Mouse (Mus musculus): Measurements from ENCODE around the gene Tspear. TPM values are rescaled to one million over a fixed set of nuclear protein-coding genes. Genes with fewer than 3 reads are reported as not detected.

The Tspear gene
- polyA plus RNA-seq, 1 experiment = 0.07 TPM

GRCm38 (mm10) chr10:77658286-77658994 is 27.9 kb upstream of the Tspear start:
- Histone ChIP-seq H3K27me3 (ENCODE audit: control insufficient read depth, insufficient read depth, low read length) (no peaks in the 10 kb centered on the region), H3K4me3 (ENCODE audit: control insufficient read depth, low read depth, low read length) (no peak overlapping the region), H3K36me3 (ENCODE audit: control insufficient read depth, insufficient read depth, low read length) (no peaks in the 10 kb centered on the region), H3K27ac (ENCODE audit: control insufficient read depth, insufficient read depth, low read depth, low read length) (no peak overlapping the region), H3K4me1 (ENCODE audit: control insufficient read depth, insufficient read depth, low read length) (peaks cover 6% of the 10 kb centered on the region)
- TF ChIP-seq POLR2A (IDR thresholded peaks at IDR 0.05; ENCODE audit: control insufficient read depth, low read depth, low read length) (no peak), CTCF (IDR thresholded peaks at IDR 0.05; ENCODE audit: control insufficient read depth, insufficient read depth, insufficient replicate concordance, low read depth, low read length) (no peak)

- H3K27ac ChIP-seq (ENCODE audit: control insufficient read depth, insufficient read depth, low read depth, low read length) = no peak overlapping the region
- TF ChIP-seq CTCF (IDR thresholded peaks at IDR 0.05; ENCODE audit: control insufficient read depth, insufficient read depth, insufficient replicate concordance, low read depth, low read length) (no peak), POLR2A (IDR thresholded peaks at IDR 0.05; ENCODE audit: control insufficient read depth, low read depth, low read length) (no peak)
- H3K4me3 ChIP-seq (ENCODE audit: control insufficient read depth, low read depth, low read length) = peak overlapping the region; percentile 14
- H3K4me1 ChIP-seq (ENCODE audit: control insufficient read depth, insufficient read depth, low read length) = peaks cover 5% of the 10 kb centered on the region
- no peaks in the 10 kb centered on the region for H3K36me3 ChIP-seq (ENCODE audit: control insufficient read depth, insufficient read depth, low read length)
- H3K27me3 ChIP-seq (ENCODE audit: control insufficient read depth, insufficient read depth, low read length) = no peaks in the 10 kb centered on the region
These were observed 22.3 kb upstream of the Tspear start for GRCm38 (mm10) chr10:77663949-77664665.

GRCm38 (mm10) chr10:77666342-77666741 is 20.0 kb upstream of the Tspear start:
- Histone ChIP-seq H3K27me3 (ENCODE audit: control insufficient read depth, insufficient read depth, low read length) (no peaks in the 10 kb centered on the region), H3K36me3 (ENCODE audit: control insufficient read depth, insufficient read depth, low read length) (no peaks in the 10 kb centered on the region), H3K4me3 (ENCODE audit: control insufficient read depth, low read depth, low read length) (no peak overlapping the region), H3K4me1 (ENCODE audit: control insufficient read depth, insufficient read depth, low read length) (peaks cover 5% of the 10 kb centered on the region), H3K27ac (ENCODE audit: control insufficient read depth, insufficient read depth, low read depth, low read length) (no peak overlapping the region)
- no peak for TF ChIP-seq POLR2A (IDR thresholded peaks at IDR 0.05; ENCODE audit: control insufficient read depth, low read depth, low read length)
- TF ChIP-seq CTCF (IDR thresholded peaks at IDR 0.05; ENCODE audit: control insufficient read depth, insufficient read depth, insufficient replicate concordance, low read depth, low read length) = no peak

- H3K4me3 ChIP-seq (ENCODE audit: control insufficient read depth, low read depth, low read length) = no peak overlapping the region
- no peak overlapping the region for H3K27ac ChIP-seq (ENCODE audit: control insufficient read depth, insufficient read depth, low read depth, low read length)
- no peaks in the 10 kb centered on the region for H3K36me3 ChIP-seq (ENCODE audit: control insufficient read depth, insufficient read depth, low read length)
- H3K4me1 ChIP-seq (ENCODE audit: control insufficient read depth, insufficient read depth, low read length) = peaks cover 5% of the 10 kb centered on the region
- TF ChIP-seq CTCF (IDR thresholded peaks at IDR 0.05; ENCODE audit: control insufficient read depth, insufficient read depth, insufficient replicate concordance, low read depth, low read length) = no peak
- TF ChIP-seq POLR2A (IDR thresholded peaks at IDR 0.05; ENCODE audit: control insufficient read depth, low read depth, low read length) = no peak
- no peaks in the 10 kb centered on the region for H3K27me3 ChIP-seq (ENCODE audit: control insufficient read depth, insufficient read depth, low read length)
These were observed 19.0 kb upstream of the Tspear start for GRCm38 (mm10) chr10:77667402-77667801.

- Histone ChIP-seq H3K27me3 (ENCODE audit: control insufficient read depth, insufficient read depth, low read length) (no peaks in the 10 kb centered on the region), H3K27ac (ENCODE audit: control insufficient read depth, insufficient read depth, low read depth, low read length) (no peak overlapping the region), H3K36me3 (ENCODE audit: control insufficient read depth, insufficient read depth, low read length) (no peaks in the 10 kb centered on the region), H3K4me3 (ENCODE audit: control insufficient read depth, low read depth, low read length) (no peak overlapping the region), H3K4me1 (ENCODE audit: control insufficient read depth, insufficient read depth, low read length) (no peaks in the 10 kb centered on the region)
- TF ChIP-seq CTCF (IDR thresholded peaks at IDR 0.05; ENCODE audit: control insufficient read depth, insufficient read depth, insufficient replicate concordance, low read depth, low read length) = no peak
- no peak for TF ChIP-seq POLR2A (IDR thresholded peaks at IDR 0.05; ENCODE audit: control insufficient read depth, low read depth, low read length)
These were observed 15.7 kb upstream of the Tspear start for GRCm38 (mm10) chr10:77670710-77671109.

GRCm38 (mm10) chr10:77671519-77671918 is 14.8 kb upstream of the Tspear start:
- Histone ChIP-seq H3K27ac (ENCODE audit: control insufficient read depth, insufficient read depth, low read depth, low read length) (no peak overlapping the region), H3K4me3 (ENCODE audit: control insufficient read depth, low read depth, low read length) (no peak overlapping the region), H3K27me3 (ENCODE audit: control insufficient read depth, insufficient read depth, low read length) (no peaks in the 10 kb centered on the region), H3K36me3 (ENCODE audit: control insufficient read depth, insufficient read depth, low read length) (no peaks in the 10 kb centered on the region), H3K4me1 (ENCODE audit: control insufficient read depth, insufficient read depth, low read length) (no peaks in the 10 kb centered on the region)
- TF ChIP-seq POLR2A (IDR thresholded peaks at IDR 0.05; ENCODE audit: control insufficient read depth, low read depth, low read length) = no peak
- TF ChIP-seq CTCF (IDR thresholded peaks at IDR 0.05; ENCODE audit: control insufficient read depth, insufficient read depth, insufficient replicate concordance, low read depth, low read length) = no peak

- Histone ChIP-seq H3K4me1 (ENCODE audit: control insufficient read depth, insufficient read depth, low read length) (peaks cover 2% of the 10 kb centered on the region; the same call in 1 of the 2 replicates), H3K27me3 (ENCODE audit: control insufficient read depth, insufficient read depth, low read length) (no peaks in the 10 kb centered on the region), H3K27ac (ENCODE audit: control insufficient read depth, insufficient read depth, low read depth, low read length) (no peak overlapping the region), H3K36me3 (ENCODE audit: control insufficient read depth, insufficient read depth, low read length) (no peaks in the 10 kb centered on the region), H3K4me3 (ENCODE audit: control insufficient read depth, low read depth, low read length) (no peak overlapping the region)
- TF ChIP-seq POLR2A (IDR thresholded peaks at IDR 0.05; ENCODE audit: control insufficient read depth, low read depth, low read length) (no peak), CTCF (IDR thresholded peaks at IDR 0.05; ENCODE audit: control insufficient read depth, insufficient read depth, insufficient replicate concordance, low read depth, low read length) (no peak)
These were observed 12.6 kb upstream of the Tspear start for GRCm38 (mm10) chr10:77673765-77674164.

Data from testis, adult 2 months (tissue).